Mouse (Mus musculus) limb, embryonic 11.5 days (tissue): ENCODE results near the gene 4933430I17Rik. TPM values are rescaled to one million over a fixed set of nuclear protein-coding genes. Genes with fewer than 3 reads are reported as not detected.

ENCODE experiments used
- ATAC-seq: fragments of 200-750 bp; cut with Nextera tagmentation; 2 replicates; pipeline ENCODE4 v1.8.0; 2017; ENCODE audit warnings: low read depth; ENCODE audit not compliant: insufficient number of reproducible peaks, low FRiP score, low TSS enrichment
- DNase-seq: peaks from one replicate; pipeline ENCODE4 v3.0.0-alpha.2; 2015; ENCODE audit warnings: low spot score
- H3K27ac ChIP-seq: fragments of 300-500 bp; sonication (generic); replicated peaks from 2 replicates; pipeline ENCODE4 v1.5.1; 2014; ENCODE audit warnings: low read depth, mild to moderate bottlenecking, low read length
- H3K27me3 ChIP-seq: fragments of 300-500 bp; sonication (generic); 2 replicates; pipeline ENCODE4 v1.6.1; 2014; ENCODE audit warnings: mild to moderate bottlenecking, low read length, mixed read lengths; ENCODE audit not compliant: control insufficient read depth, insufficient read depth
- H3K36me3 ChIP-seq: fragments of 300-500 bp; sonication (generic); 2 replicates; pipeline ENCODE4 v1.6.1; 2014; ENCODE audit warnings: mild to moderate bottlenecking, low read length, moderate library complexity, mixed read lengths; ENCODE audit not compliant: control insufficient read depth, insufficient read depth
- H3K4me1 ChIP-seq: fragments of 300-500 bp; sonication (generic); 2 replicates; pipeline ENCODE4 v1.6.1; 2014; ENCODE audit warnings: low read length, mixed read lengths; ENCODE audit not compliant: control insufficient read depth, insufficient read depth
- H3K4me2 ChIP-seq: fragments of 300-500 bp; sonication (generic); 2 replicates; pipeline ENCODE4 v1.6.1; 2014; ENCODE audit warnings: low read depth, mild to moderate bottlenecking, moderate library complexity; ENCODE audit not compliant: severe bottlenecking
- H3K4me3 ChIP-seq: fragments of 300-500 bp; sonication (generic); 2 replicates; pipeline ENCODE4 v1.5.1; 2014; ENCODE audit warnings: low read depth, low read length
- H3K9ac ChIP-seq: fragments of 300-500 bp; sonication (generic); 2 replicates; pipeline ENCODE4 v1.6.1; 2014; ENCODE audit warnings: mild to moderate bottlenecking, low read length
- H3K9me3 ChIP-seq: fragments of 300-500 bp; sonication (generic); 2 replicates; pipeline ENCODE4 v1.6.1; 2016; ENCODE audit warnings: low read length; ENCODE audit not compliant: control insufficient read depth
- WGBS: fragments of 180-500 bp; shearing (Covaris S2); extraction: QIAGEN DNeasy Blood & Tissue Kit; methylation state at CpG from one replicate; pipeline ENCODE4 v1.1.7; 2014; 5-methylcytosine and 5-hydroxymethylcytosine counted together
- polyA plus RNA-seq: library from polyadenylated mRNA; unstranded; fragments of >200 nt; fragmentation: Nextera tagmentation; extraction: Ambion mirVana; gene quantifications from 2 replicates; pipeline ENCODE4 v1.2.1, GENCODE M21; 2014

4933430I17Rik gene
- polyA plus RNA-seq, 1 experiment from 2014 or later = 1.4 TPM

- Histone ChIP-seq H3K4me3 (no peak overlapping the region), H3K9ac (no peak overlapping the region), H3K27me3 (no peaks in the 10 kb centered on the region), H3K4me2 (no peak overlapping the region), H3K4me1 (no peaks in the 10 kb centered on the region), H3K27ac (no peak overlapping the region), H3K9me3 (no peaks in the 10 kb centered on the region), H3K36me3 (no peaks in the 10 kb centered on the region)
- 72% methylated on average over 3 of the region's 3 CpGs for WGBS
- DNase-seq = no peak
- ATAC-seq = no peak
These were observed 16.6 kb downstream of the 4933430I17Rik start for GRCm38 (mm10) chr4:62541802-62542201.

- no peak overlapping the region for H3K9ac ChIP-seq
- H3K27me3 ChIP-seq = no peaks in the 10 kb centered on the region
- H3K9me3 ChIP-seq = no peaks in the 10 kb centered on the region
- no peak overlapping the region for H3K27ac ChIP-seq
- no peak overlapping the region for H3K4me2 ChIP-seq
- H3K4me3 ChIP-seq = no peak overlapping the region
- no peaks in the 10 kb centered on the region for H3K4me1 ChIP-seq
- 86% methylated on average over 6 of the region's 6 CpGs for WGBS
- no peak for DNase-seq
- H3K36me3 ChIP-seq = no peaks in the 10 kb centered on the region
- ATAC-seq = no peak
These were observed 18.6 kb downstream of the 4933430I17Rik start for GRCm38 (mm10) chr4:62543782-62544181.

- Histone ChIP-seq H3K4me1 (no peaks in the 10 kb centered on the region), H3K9ac (no peak overlapping the region), H3K9me3 (no peaks in the 10 kb centered on the region), H3K4me3 (no peak overlapping the region), H3K27me3 (no peaks in the 10 kb centered on the region), H3K36me3 (no peaks in the 10 kb centered on the region), H3K27ac (no peak overlapping the region), H3K4me2 (no peak overlapping the region)
- ATAC-seq (no peak), DNase-seq (no peak)
These were observed 19.6 kb downstream of the 4933430I17Rik start for GRCm38 (mm10) chr4:62544801-62545200.

- Histone ChIP-seq H3K4me2 (no peak overlapping the region), H3K27me3 (no peaks in the 10 kb centered on the region), H3K9me3 (no peaks in the 10 kb centered on the region), H3K27ac (no peak overlapping the region), H3K4me3 (no peak overlapping the region), H3K4me1 (no peaks in the 10 kb centered on the region), H3K36me3 (no peaks in the 10 kb centered on the region), H3K9ac (no peak overlapping the region)
- DNase-seq (no peak), ATAC-seq (no peak)
- WGBS = 87% methylated on average over 7 of the region's 7 CpGs
These were observed 26.8 kb downstream of the 4933430I17Rik start for GRCm38 (mm10) chr4:62551966-62552365.

GRCm38 (mm10) chr4:62557436-62557835, 32.3 kb downstream of the 4933430I17Rik start:
- DNase-seq (no peak), ATAC-seq (no peak)
- Histone ChIP-seq H3K36me3 (no peaks in the 10 kb centered on the region), H3K9me3 (no peaks in the 10 kb centered on the region), H3K9ac (no peak overlapping the region), H3K4me2 (no peak overlapping the region), H3K4me3 (no peak overlapping the region), H3K27me3 (no peaks in the 10 kb centered on the region), H3K27ac (no peak overlapping the region), H3K4me1 (no peaks in the 10 kb centered on the region)
- whole genome bisulfite sequencing = 79% methylated on average over 3 of the region's 3 CpGs

- Histone ChIP-seq H3K4me1 (no peaks in the 10 kb centered on the region), H3K9ac (no peak within 1 kb of the TSS), H3K9me3 (no peaks in the 10 kb centered on the region), H3K27ac (no peak within 1 kb of the TSS), H3K4me3 (no peak within 1 kb of the TSS), H3K4me2 (no peak within 1 kb of the TSS), H3K36me3 (no peaks in the 10 kb centered on the region), H3K27me3 (no peaks in the 10 kb centered on the region)
- ATAC-seq (no peak), DNase-seq (no peak)
- WGBS = 55% methylated on average over 6 of the region's 6 CpGs
These were observed 34.7 kb downstream of the 4933430I17Rik start, which contains the start of gene Rgs3 for GRCm38 (mm10) chr4:62559797-62560329. Gene Rgs3, plus strand, starts transcription at chr4:62559847.

- Histone ChIP-seq H3K4me2 (no peak overlapping the region), H3K36me3 (no peaks in the 10 kb centered on the region), H3K9me3 (no peaks in the 10 kb centered on the region), H3K27me3 (no peaks in the 10 kb centered on the region), H3K9ac (no peak overlapping the region), H3K4me3 (no peak overlapping the region), H3K27ac (no peak overlapping the region), H3K4me1 (no peaks in the 10 kb centered on the region)
- 22% methylated on average over 4 of the region's 4 CpGs for WGBS
- ATAC-seq = no peak
- peak; percentile 79 for DNase-seq
These were observed 35.9 kb downstream of the 4933430I17Rik start for GRCm38 (mm10) chr4:62560963-62561629.

- H3K27ac ChIP-seq = no peak overlapping the region
- 70% methylated on average over 3 of the region's 3 CpGs for WGBS
These were observed 36.4 kb downstream of the 4933430I17Rik start for GRCm38 (mm10) chr4:62561630-62562001.

GRCm38 (mm10) chr4:62562006-62562405, 36.8 kb downstream of the 4933430I17Rik start:
- Histone ChIP-seq H3K4me1 (no peaks in the 10 kb centered on the region), H3K4me2 (no peak overlapping the region), H3K36me3 (no peaks in the 10 kb centered on the region), H3K27me3 (no peaks in the 10 kb centered on the region), H3K9me3 (no peaks in the 10 kb centered on the region), H3K9ac (no peak overlapping the region), H3K4me3 (no peak overlapping the region), H3K27ac (no peak overlapping the region)
- ATAC-seq (no peak), DNase-seq (no peak)
- WGBS = 73% methylated on average over 4 of the region's 4 CpGs

More at GRCm38 (mm10) chr4:62561630-62562001, 36.4 kb downstream of the 4933430I17Rik start:
- no peaks in the 10 kb centered on the region for H3K9me3 ChIP-seq
- ATAC-seq (no peak), DNase-seq (no peak)
- H3K4me3 ChIP-seq = no peak overlapping the region
- H3K27me3 ChIP-seq = no peaks in the 10 kb centered on the region
- H3K4me1 ChIP-seq = no peaks in the 10 kb centered on the region
- H3K4me2 ChIP-seq = no peak overlapping the region
- no peak overlapping the region for H3K9ac ChIP-seq
- no peaks in the 10 kb centered on the region for H3K36me3 ChIP-seq
